Mouse (Mus musculus) midbrain, embryonic 11.5 days (tissue): Measurements from ENCODE around the gene Klhdc8a. TPM values are rescaled to one million over a fixed set of nuclear protein-coding genes. Genes with fewer than 3 reads are reported as not detected.

Experiments used
- ATAC-seq: fragments of 200-750 bp; cut with Nextera tagmentation; 2 replicates; pipeline ENCODE4 v1.8.0; 2017; ENCODE audit warnings: moderate TSS enrichment, moderate library complexity; ENCODE audit not compliant: low FRiP score
- DNase-seq: peaks from one replicate; pipeline ENCODE4 v3.0.0; 2015; ENCODE audit warnings: low spot score; ENCODE audit errors: missing footprints
- H3K27ac ChIP-seq: fragments of 300-500 bp; sonication (generic); 2 replicates; pipeline ENCODE4 v1.5.1; 2014; ENCODE audit warnings: low read depth, low read length
- H3K27me3 ChIP-seq: fragments of 300-500 bp; sonication (generic); 2 replicates; pipeline ENCODE4 v1.6.1; 2014; ENCODE audit warnings: mild to moderate bottlenecking, low read length, moderate library complexity, mixed read lengths; ENCODE audit not compliant: control insufficient read depth, insufficient read depth
- H3K36me3 ChIP-seq: fragments of 300-500 bp; sonication (generic); 2 replicates; pipeline ENCODE4 v1.6.1; 2014; ENCODE audit warnings: mild to moderate bottlenecking, low read length, moderate library complexity, mixed read lengths; ENCODE audit not compliant: control insufficient read depth, insufficient read depth
- H3K4me1 ChIP-seq: fragments of 300-500 bp; sonication (generic); 2 replicates; pipeline ENCODE4 v1.6.1; 2014; ENCODE audit warnings: low read length; ENCODE audit not compliant: control insufficient read depth, insufficient read depth
- H3K4me2 ChIP-seq: fragments of 300-500 bp; sonication (generic); 2 replicates; pipeline ENCODE4 v1.6.1; 2014; ENCODE audit warnings: mild to moderate bottlenecking, moderate library complexity
- H3K4me3 ChIP-seq: fragments of 300-500 bp; sonication (generic); 2 replicates; pipeline ENCODE4 v1.5.1; 2014; ENCODE audit warnings: low read depth, low read length
- H3K9ac ChIP-seq: fragments of 300-500 bp; sonication (generic); 2 replicates; pipeline ENCODE4 v1.6.1; 2014; ENCODE audit warnings: low read length
- H3K9me3 ChIP-seq: fragments of 300-500 bp; sonication (generic); 2 replicates; pipeline ENCODE4 v1.6.1; 2016; ENCODE audit warnings: low read length; ENCODE audit not compliant: control insufficient read depth
- WGBS: fragments of 180-500 bp; shearing (Covaris S2); extraction: QIAGEN DNeasy Blood & Tissue Kit; methylation state at CpG from one replicate; pipeline ENCODE4 v1.1.7; 2014; 5-methylcytosine and 5-hydroxymethylcytosine counted together
- polyA plus RNA-seq: library from polyadenylated mRNA; unstranded; fragments of >200 nt; fragmentation: Nextera tagmentation; extraction: Ambion mirVana; gene quantifications from 2 replicates; pipeline ENCODE4 v1.2.1, GENCODE M21; 2014

The Klhdc8a gene
- polyA plus RNA-seq, 1 experiment from 2014 or later = 4.5 TPM

DNA sequence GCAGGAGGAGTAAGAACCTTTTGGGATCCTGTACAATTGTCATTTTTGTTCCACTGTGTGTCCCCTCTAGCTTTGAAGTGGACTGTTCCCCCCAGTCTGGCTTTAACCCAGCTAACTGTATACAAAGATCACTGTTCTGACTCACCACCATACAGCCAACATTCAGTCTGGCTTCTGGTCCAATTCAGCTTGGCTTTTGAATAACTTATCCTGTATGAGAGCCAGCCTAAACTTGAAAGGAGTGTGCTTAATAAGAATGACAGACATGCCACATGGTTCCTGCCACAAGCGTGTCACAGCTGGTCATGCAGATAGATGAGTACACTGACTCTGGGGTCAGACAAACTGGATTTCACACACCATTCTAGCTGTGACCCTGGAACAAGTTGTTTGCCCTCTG is 11.7 kb upstream of the Klhdc8a start:
- H3K4me1 ChIP-seq = peaks cover 50% of the 10 kb centered on the region
- no peak overlapping the region for H3K4me2 ChIP-seq
- H3K9ac ChIP-seq = no peak overlapping the region
- DNase-seq = no peak
- no peak for ATAC-seq
- H3K27me3 ChIP-seq = 0 out of 2 replicates have a peak, but pooled peaks cover 2% of the 10 kb centered on the region
- no peak overlapping the region for H3K4me3 ChIP-seq
- no peaks in the 10 kb centered on the region for H3K36me3 ChIP-seq
- 84% methylated on average over 1 of the region's 1 CpGs for WGBS
- H3K9me3 ChIP-seq = no peaks in the 10 kb centered on the region
- no peak overlapping the region for H3K27ac ChIP-seq

DNA sequence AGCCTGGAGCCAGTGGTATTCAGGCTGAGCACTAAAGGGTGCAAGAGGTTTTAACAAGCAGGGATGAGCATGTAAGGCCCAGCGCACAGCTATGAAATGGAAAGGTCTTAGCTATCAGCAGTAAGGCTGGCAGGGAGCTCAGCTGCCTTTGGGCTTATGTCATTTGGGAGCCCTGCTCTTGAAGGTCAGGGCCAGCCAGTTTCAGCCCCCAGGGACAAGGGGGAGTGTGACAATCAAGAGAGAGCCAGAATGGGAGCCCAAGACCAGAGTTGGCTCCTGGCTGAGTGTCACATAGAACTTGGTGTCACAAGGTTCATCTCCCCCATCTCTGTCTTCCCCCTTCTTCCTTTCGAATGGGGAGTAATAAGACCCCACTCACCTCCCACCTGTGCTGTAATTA is 11.0 kb upstream of the Klhdc8a start:
- Histone ChIP-seq H3K4me3 (no peak overlapping the region), H3K9ac (no peak overlapping the region), H3K4me2 (no peak overlapping the region), H3K36me3 (no peaks in the 10 kb centered on the region), H3K4me1 (peaks cover 52% of the 10 kb centered on the region), H3K27ac (no peak overlapping the region), H3K9me3 (no peaks in the 10 kb centered on the region), H3K27me3 (0 out of 2 replicates have a peak, but pooled peaks cover 2% of the 10 kb centered on the region)
- DNase-seq (no peak), ATAC-seq (no peak)
- 65% methylated on average over 2 of the region's 2 CpGs for WGBS

DNA sequence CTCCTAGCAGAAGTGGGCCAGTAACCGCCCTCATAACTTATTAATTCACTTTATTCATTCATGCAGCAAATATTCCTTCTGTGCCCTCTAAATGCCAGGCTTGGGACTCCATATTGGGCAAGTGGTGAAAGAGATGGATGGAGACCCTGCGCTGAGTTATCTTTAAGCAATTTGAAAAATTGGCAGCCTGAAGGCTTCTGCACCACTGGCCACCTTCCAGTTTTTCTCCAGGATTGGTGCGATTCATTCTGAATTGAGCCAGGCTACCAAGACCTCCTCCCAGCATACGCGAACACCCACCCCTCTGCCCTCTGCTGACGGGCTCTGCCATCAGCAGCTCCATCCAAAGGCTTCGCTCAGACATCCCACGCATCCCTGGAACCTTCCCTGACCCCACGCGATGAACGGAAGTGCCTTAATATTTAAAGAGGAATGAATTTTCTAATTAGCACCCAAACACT is 10.4 kb upstream of the Klhdc8a start:
- no peak overlapping the region for H3K4me3 ChIP-seq
- WGBS = 11% methylated on average over 11 of the region's 11 CpGs
- no peak for DNase-seq

DNA sequence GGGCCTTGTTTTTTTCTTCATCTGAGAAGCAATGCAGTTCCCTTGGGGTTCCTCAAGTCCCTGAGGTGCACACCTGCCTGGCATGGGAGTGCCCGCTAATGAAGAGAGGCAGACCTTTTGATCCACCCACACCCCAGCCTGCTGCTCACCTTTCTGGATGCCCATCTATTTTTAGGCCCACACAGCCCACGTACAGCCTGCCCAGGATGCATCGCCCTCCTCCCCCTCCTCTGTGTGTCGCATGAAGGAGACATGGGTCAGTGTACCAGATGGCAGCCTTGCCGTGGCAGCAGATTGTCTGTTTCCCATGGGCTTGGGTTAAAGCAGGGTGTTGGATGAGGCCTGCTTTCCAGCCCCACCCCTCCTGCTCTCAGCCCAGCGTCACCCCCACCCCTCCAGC is 8.5 kb upstream of the Klhdc8a start:
- H3K4me1 ChIP-seq = peaks cover 43% of the 10 kb centered on the region
- peak; percentile 10; the same call in 1 of the 2 replicates for ATAC-seq

More for the DNA sequence above, 10.4 kb upstream of the Klhdc8a start:
- peaks cover 48% of the 10 kb centered on the region for H3K4me1 ChIP-seq
- H3K27me3 ChIP-seq = 0 out of 2 replicates have a peak, but pooled peaks cover under 1% of the 10 kb centered on the region
- no peaks in the 10 kb centered on the region for H3K36me3 ChIP-seq
- no peak overlapping the region for H3K9ac ChIP-seq
- ATAC-seq = peak; percentile 46; the same call in 1 of the 2 replicates
- H3K4me2 ChIP-seq = no peak overlapping the region
- H3K9me3 ChIP-seq = no peaks in the 10 kb centered on the region
- H3K27ac ChIP-seq = no peak overlapping the region

DNA sequence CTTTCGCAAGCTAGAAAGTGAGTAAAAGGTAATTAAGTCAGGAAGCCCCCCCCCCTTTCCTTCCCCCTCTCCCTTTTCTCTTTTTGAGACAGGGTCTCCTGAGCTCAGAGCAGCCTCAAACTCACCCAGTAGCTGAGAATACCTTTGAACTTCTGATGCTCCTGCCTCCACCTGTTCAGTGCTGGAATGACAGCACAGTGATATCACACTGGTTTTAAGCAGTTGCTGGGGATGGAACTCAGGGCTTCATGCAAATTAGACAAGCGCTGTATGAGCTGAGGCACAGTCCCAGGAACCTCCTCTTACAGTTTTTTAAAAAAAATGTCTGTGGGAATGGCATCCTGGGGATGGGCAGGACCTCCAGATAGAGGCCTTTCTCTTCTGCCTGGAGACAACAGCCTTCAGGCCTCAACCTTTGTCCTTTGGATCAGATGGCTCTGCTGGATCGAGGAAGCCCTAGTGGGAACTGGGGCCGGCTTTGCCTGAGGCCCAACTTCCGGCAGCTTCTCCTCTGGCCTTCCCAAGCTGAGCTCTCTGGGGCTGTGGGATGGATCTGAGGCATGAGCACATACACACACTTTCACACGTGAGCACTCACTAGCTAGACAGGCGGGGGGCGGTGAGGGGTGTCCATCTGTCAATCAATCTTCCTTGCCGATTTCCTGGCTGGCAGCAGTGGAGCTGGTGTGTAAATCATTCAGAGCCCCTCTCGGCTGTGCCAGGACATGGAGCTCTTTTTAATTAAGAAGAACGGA is 7.3 kb upstream of the Klhdc8a start:
- Histone ChIP-seq H3K4me3 (no peak overlapping the region), H3K36me3 (no peaks in the 10 kb centered on the region), H3K4me1 (peaks cover 43% of the 10 kb centered on the region), H3K27ac (peak overlapping the region; percentile 44), H3K27me3 (no peaks in the 10 kb centered on the region), H3K4me2 (no peak overlapping the region), H3K9ac (no peak overlapping the region), H3K9me3 (no peaks in the 10 kb centered on the region)
- DNase-seq (no peak), ATAC-seq (peak; percentile 30)
- 38% methylated on average over 11 of the region's 11 CpGs for WGBS

More for the DNA sequence above, 8.5 kb upstream of the Klhdc8a start:
- Histone ChIP-seq H3K4me2 (no peak overlapping the region), H3K9me3 (no peaks in the 10 kb centered on the region), H3K4me3 (no peak overlapping the region), H3K27me3 (no peaks in the 10 kb centered on the region), H3K9ac (no peak overlapping the region), H3K36me3 (no peaks in the 10 kb centered on the region), H3K27ac (no peak overlapping the region)
- 72% methylated on average over 6 of the region's 6 CpGs for WGBS
- no peak for DNase-seq

DNA sequence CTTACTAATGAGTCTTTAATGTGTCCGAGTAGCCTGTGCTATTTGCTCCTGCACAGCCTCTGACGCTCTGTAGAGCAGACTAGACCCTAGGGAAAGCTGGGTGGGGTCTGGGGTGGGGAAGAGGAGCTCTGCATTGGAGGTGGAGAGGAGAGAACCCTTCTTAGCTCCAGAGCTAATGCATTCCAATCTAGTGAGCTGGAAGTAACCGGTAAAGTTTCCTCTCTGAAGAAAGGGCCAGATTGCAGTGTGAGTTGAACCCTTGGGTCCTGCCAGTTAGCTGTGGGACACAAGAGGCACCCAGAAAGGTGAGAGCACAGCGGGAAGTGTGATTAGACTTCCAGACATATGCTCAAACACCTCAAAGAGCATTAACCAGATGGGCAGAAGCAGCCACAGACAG is 6.7 kb upstream of the Klhdc8a start:
- no peaks in the 10 kb centered on the region for H3K36me3 ChIP-seq
- peaks cover 43% of the 10 kb centered on the region for H3K4me1 ChIP-seq
- 0 out of 2 replicates have a peak overlapping the region, but pooled peaks have one; percentile 44 for H3K27ac ChIP-seq
- DNase-seq = no peak
- no peaks in the 10 kb centered on the region for H3K9me3 ChIP-seq
- H3K9ac ChIP-seq = no peak overlapping the region
- no peak overlapping the region for H3K4me3 ChIP-seq
- peak; percentile 6; the same call in 1 of the 2 replicates for ATAC-seq
- H3K27me3 ChIP-seq = no peaks in the 10 kb centered on the region
- no peak overlapping the region for H3K4me2 ChIP-seq
- 47% methylated on average over 4 of the region's 4 CpGs for WGBS

DNA sequence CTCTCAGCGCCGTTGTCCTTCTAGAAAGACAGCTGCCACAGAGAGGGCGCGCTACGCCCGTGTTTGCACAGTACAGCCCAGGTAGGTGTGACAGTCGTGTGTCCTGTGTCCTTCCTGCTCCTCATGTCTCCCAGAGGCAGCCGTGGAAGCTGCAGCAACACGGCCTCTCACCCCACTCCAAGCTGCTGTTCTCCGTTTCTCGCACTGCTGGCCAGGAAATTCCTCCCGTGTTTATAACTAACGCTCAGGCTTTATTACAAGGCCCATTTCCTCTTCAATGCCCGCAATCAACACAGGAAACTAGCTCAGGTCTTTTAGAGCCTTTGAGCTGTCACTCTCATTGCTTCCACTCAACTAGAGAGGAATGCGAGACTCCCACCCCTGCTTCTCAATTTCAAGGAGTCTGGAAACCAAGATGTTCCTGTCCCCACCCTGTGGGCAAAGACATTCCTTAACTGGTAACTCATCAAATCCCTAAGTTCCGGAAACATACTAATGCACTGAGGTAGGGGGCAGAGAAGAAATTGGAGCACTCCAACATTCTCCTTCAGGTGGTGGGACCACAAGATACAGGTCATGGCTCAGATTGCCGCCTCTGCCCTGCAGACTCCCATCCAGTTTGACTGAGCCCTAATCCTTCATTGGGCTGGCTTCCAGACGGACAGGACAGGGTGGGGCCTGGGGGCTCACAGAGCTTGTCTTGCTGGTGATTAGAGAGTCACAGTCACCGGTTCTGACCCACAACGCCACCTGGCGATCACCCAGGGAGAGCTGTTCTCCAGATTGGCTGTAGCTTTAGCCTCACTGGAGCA is 5.9 kb upstream of the Klhdc8a start:
- no peak overlapping the region for H3K27ac ChIP-seq
- H3K4me2 ChIP-seq = no peak overlapping the region
- H3K27me3 ChIP-seq = no peaks in the 10 kb centered on the region
- 0 out of 2 replicates have a peak overlapping the region, but pooled peaks have one; percentile 10 for H3K9ac ChIP-seq
- 56% methylated on average over 21 of the region's 21 CpGs for WGBS
- H3K36me3 ChIP-seq = no peaks in the 10 kb centered on the region
- peaks cover 39% of the 10 kb centered on the region for H3K4me1 ChIP-seq
- no peaks in the 10 kb centered on the region for H3K9me3 ChIP-seq
- ATAC-seq (no peak), DNase-seq (peak; percentile 85)
- no peak overlapping the region for H3K4me3 ChIP-seq

DNA sequence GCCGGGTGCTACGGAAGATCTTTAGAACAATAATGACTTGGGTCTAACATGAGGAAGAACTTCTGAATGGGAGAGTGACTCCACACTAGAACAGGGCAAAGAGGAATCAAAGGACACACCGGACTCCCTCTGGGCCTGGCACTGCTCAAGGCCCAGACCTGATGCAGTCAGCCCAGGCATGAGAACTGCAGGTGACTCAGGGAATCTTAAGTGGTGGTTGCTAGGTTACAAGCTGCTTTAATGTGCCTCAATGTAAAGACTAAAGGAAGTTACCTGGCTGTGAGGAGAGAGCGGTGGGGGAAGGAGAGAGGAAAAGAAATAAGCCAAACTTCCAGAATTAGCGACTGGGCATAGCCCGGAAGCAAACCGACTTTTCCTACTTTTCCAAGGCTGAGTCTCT is 2.9 kb upstream of the Klhdc8a start:
- ATAC-seq = no peak
- WGBS = 73% methylated on average over 7 of the region's 7 CpGs
- Histone ChIP-seq H3K9ac (no peak overlapping the region), H3K4me3 (no peak overlapping the region), H3K36me3 (no peaks in the 10 kb centered on the region), H3K27me3 (peaks cover 6% of the 10 kb centered on the region; the same call in 1 of the 2 replicates), H3K27ac (no peak overlapping the region), H3K9me3 (no peaks in the 10 kb centered on the region), H3K4me2 (no peak overlapping the region), H3K4me1 (peaks cover 37% of the 10 kb centered on the region)
- no peak for DNase-seq

DNA sequence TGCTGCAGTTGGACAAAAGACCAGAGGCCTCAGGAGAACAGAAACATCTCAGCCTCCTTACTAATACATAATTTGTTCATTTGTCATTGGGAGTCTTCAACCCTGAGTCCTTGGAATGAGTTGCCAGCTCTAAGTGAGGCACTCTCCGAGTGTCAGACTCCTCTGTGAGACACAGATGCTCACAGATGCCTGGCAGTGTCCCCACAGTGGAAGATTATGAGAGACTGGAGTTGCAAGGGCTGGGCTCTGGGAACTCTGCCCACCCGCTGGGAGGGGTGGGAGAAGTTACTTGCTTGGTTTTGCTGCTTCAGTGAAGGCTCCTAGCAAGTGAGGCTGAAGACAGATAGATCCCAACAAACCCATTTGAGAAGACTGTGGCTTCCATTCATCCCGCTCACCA is 2.4 kb upstream of the Klhdc8a start:
- WGBS = 61% methylated on average over 3 of the region's 3 CpGs
- no peak overlapping the region for H3K4me3 ChIP-seq
- H3K27me3 ChIP-seq = peaks cover 6% of the 10 kb centered on the region; the same call in 1 of the 2 replicates
- H3K9me3 ChIP-seq = no peaks in the 10 kb centered on the region
- no peak overlapping the region for H3K9ac ChIP-seq
- H3K4me1 ChIP-seq = peaks cover 35% of the 10 kb centered on the region
- no peaks in the 10 kb centered on the region for H3K36me3 ChIP-seq
- DNase-seq (no peak), ATAC-seq (no peak)
- H3K27ac ChIP-seq = no peak overlapping the region
- H3K4me2 ChIP-seq = no peak overlapping the region
